Mouse (Mus musculus): ENCODE data around the gene Ddx27. TPM values are rescaled to one million over a fixed set of nuclear protein-coding genes. Genes with fewer than 3 reads are reported as not detected.
"Not testable (repeated sequence)": the region's sequence is repeated elsewhere in the genome, so short reads cannot be mapped to it uniquely, and the experiment has no call there.

The Ddx27 gene
- 14.1 and 19.7 TPM in 2 replicates for polyA plus RNA-seq (2012; rRNA removed)

- DNase-seq (ENCODE audit: low read depth, low spot score) = peak; percentile 82
- 2% methylated on average over 37 of the region's 37 CpGs for WGBS
These were observed at the start of gene Ddx27 for GRCm38 (mm10) chr2:167014702-167015381. Gene Ddx27, plus strand, starts transcription at chr2:167015193.

GRCm38 (mm10) chr2:166973153-166973552 is 41.8 kb upstream of the Ddx27 start:
- 50% methylated on average over 1 of the region's 1 CpGs for WGBS
- no peak for DNase-seq (ENCODE audit: low read depth, low spot score)

GRCm38 (mm10) chr2:166974177-166974872 is 40.7 kb upstream of the Ddx27 start:
- DNase-seq (ENCODE audit: low read depth, low spot score) = no peak
- 66% methylated on average over 6 of the region's 6 CpGs for WGBS

GRCm38 (mm10) chr2:166976356-166976755 is 38.6 kb upstream of the Ddx27 start:
- 56% methylated on average over 3 of the region's 3 CpGs for WGBS
- no peak for DNase-seq (ENCODE audit: low read depth, low spot score)

GRCm38 (mm10) chr2:166977490-166977889 is 37.5 kb upstream of the Ddx27 start:
- no peak for DNase-seq (ENCODE audit: low read depth, low spot score)
- 69% methylated on average over 3 of the region's 3 CpGs for WGBS

- DNase-seq (ENCODE audit: low read depth, low spot score) = no peak
- WGBS = 63% methylated on average over 2 of the region's 2 CpGs
These were observed 34.8 kb upstream of the Ddx27 start for GRCm38 (mm10) chr2:166980161-166980560.

- DNase-seq (ENCODE audit: low read depth, low spot score) = no peak
- 27% methylated on average over 4 of the region's 4 CpGs for WGBS
These were observed 31.6 kb upstream of the Ddx27 start for GRCm38 (mm10) chr2:166983351-166983894.

- WGBS = 66% methylated on average over 7 of the region's 7 CpGs
- DNase-seq (ENCODE audit: low read depth, low spot score) = no peak
These were observed 24.1 kb upstream of the Ddx27 start for GRCm38 (mm10) chr2:166990861-166991260.

- DNase-seq (ENCODE audit: low read depth, low spot score) = no peak
These were observed 23.0 kb upstream of the Ddx27 start for GRCm38 (mm10) chr2:166991945-166992344.

GRCm38 (mm10) chr2:166995021-166995795 is 19.8 kb upstream of the Ddx27 start:
- DNase-seq (ENCODE audit: low read depth, low spot score) = no peak
- WGBS = under 1% methylated on average over 28 of the region's 28 CpGs

- WGBS = under 1% methylated on average over 87 of the region's 88 CpGs
- DNase-seq (ENCODE audit: low read depth, low spot score) = peak; percentile 88
These were observed 19.0 kb upstream of the Ddx27 start, which contains the start of gene Stau1 for GRCm38 (mm10) chr2:166995796-166996532. Gene Stau1, minus strand, starts transcription at chr2:166996299.

- 34% methylated on average over 8 of the region's 8 CpGs for WGBS
- no peak for DNase-seq (ENCODE audit: low read depth, low spot score)
These were observed 18.5 kb upstream of the Ddx27 start for GRCm38 (mm10) chr2:166996533-166996894.

- 74% methylated on average over 9 of the region's 9 CpGs for WGBS
These were observed 13.5 kb upstream of the Ddx27 start for GRCm38 (mm10) chr2:167001486-167001885.

GRCm38 (mm10) chr2:167004099-167004854 is 10.7 kb upstream of the Ddx27 start:
- 37% methylated on average over 8 of the region's 8 CpGs for WGBS
- no peak for DNase-seq (ENCODE audit: low read depth, low spot score)

More at GRCm38 (mm10) chr2:167001486-167001885, 13.5 kb upstream of the Ddx27 start:
- no peak for DNase-seq (ENCODE audit: low read depth, low spot score)

- WGBS = 87% methylated on average over 2 of the region's 2 CpGs
- DNase-seq (ENCODE audit: low read depth, low spot score) = no peak
These were observed 8.6 kb upstream of the Ddx27 start for GRCm38 (mm10) chr2:167006355-167006754.

- no peak for DNase-seq (ENCODE audit: low read depth, low spot score)
- WGBS = 50% methylated on average over 13 of the region's 13 CpGs
These were observed 7.9 kb upstream of the Ddx27 start for GRCm38 (mm10) chr2:167007001-167007491.

- not testable (repeated sequence) for DNase-seq (ENCODE audit: low read depth, low spot score)
These were observed 7.4 kb upstream of the Ddx27 start for GRCm38 (mm10) chr2:167007565-167007964.

GRCm38 (mm10) chr2:167009483-167009882 is 5.5 kb upstream of the Ddx27 start:
- WGBS = 82% methylated on average over 4 of the region's 4 CpGs
- DNase-seq (ENCODE audit: low read depth, low spot score) = no peak

More at GRCm38 (mm10) chr2:167007565-167007964, 7.4 kb upstream of the Ddx27 start:
- WGBS = 46% methylated on average over 4 of the region's 4 CpGs

Data from large intestine, adult 2 months (tissue).